Mouse (Mus musculus): ENCODE measurements around the gene Bloc1s1. TPM values are rescaled to one million over a fixed set of nuclear protein-coding genes. Genes with fewer than 3 reads are reported as not detected.

Gene Bloc1s1
- polyA plus RNA-seq, 1 experiment, result 44.5 TPM

- no peak overlapping the region for H3K27ac ChIP-seq (ENCODE audit: insufficient read depth, low read length)
- no peak overlapping the region for H3K9ac ChIP-seq (ENCODE audit: low read depth, poor library complexity, severe bottlenecking)
- no peak overlapping the region for H3K4me3 ChIP-seq (ENCODE audit: low read depth, low read length)
- no peaks in the 10 kb centered on the region for H3K9me3 ChIP-seq (replicated peaks; ENCODE audit: control insufficient read depth, insufficient read depth, low read length, poor library complexity, severe bottlenecking)
- peaks cover 2% of the 10 kb centered on the region for H3K4me1 ChIP-seq (ENCODE audit: control insufficient read depth, insufficient read depth, low read length)
- TF ChIP-seq CTCF (IDR thresholded peaks at IDR 0.05; ENCODE audit: low read depth, low read length) (no peak), POLR2A (IDR thresholded peaks at IDR 0.05; ENCODE audit: insufficient read depth, low read length) (no peak), EP300 (IDR thresholded peaks at IDR 0.05; ENCODE audit: insufficient read depth, low read depth, low read length) (no peak)
- H3K27me3 ChIP-seq (ENCODE audit: control insufficient read depth, insufficient read depth, low read length, poor library complexity, severe bottlenecking), result no peaks in the 10 kb centered on the region
- H3K36me3 ChIP-seq (ENCODE audit: control insufficient read depth, insufficient read depth, low read length, poor library complexity, severe bottlenecking), result no peaks in the 10 kb centered on the region
Observed at GRCm38 (mm10) chr10:128928356-128928755, 4.5 kb upstream of the Bloc1s1 start.

GRCm38 (mm10) chr10:128923013-128923691, 683 bp downstream of the Bloc1s1 start:
- TF ChIP-seq EP300 (IDR thresholded peaks at IDR 0.05; ENCODE audit: insufficient read depth, low read depth, low read length) (0 out of 2 replicates have a peak, but pooled peaks have one; percentile 4), POLR2A (IDR thresholded peaks at IDR 0.05; ENCODE audit: insufficient read depth, low read length) (peak; percentile 6), CTCF (IDR thresholded peaks at IDR 0.05; ENCODE audit: low read depth, low read length) (no peak)

DNA sequence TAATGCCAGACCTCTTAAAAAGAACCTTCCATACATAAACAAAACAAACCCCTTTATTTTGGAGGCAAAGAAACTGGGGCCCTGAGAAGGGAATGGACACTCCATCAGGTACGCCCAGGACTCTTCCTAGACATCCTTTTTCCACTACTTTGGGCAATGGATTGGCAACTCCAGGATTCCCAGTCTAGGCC, 1.1 kb downstream of the Bloc1s1 start, which contains the start of gene Rdh5:
TSS of gene Rdh5 (minus strand) at position 67 of the 191 bp plus-strand sequence.
- H3K27me3 ChIP-seq (ENCODE audit: control insufficient read depth, insufficient read depth, low read length, poor library complexity, severe bottlenecking), result no peaks in the 10 kb centered on the region
- no peaks in the 10 kb centered on the region for H3K9me3 ChIP-seq (replicated peaks; ENCODE audit: control insufficient read depth, insufficient read depth, low read length, poor library complexity, severe bottlenecking)
- H3K9ac ChIP-seq (ENCODE audit: low read depth, poor library complexity, severe bottlenecking), result peak within 1 kb of the TSS; percentile 50
- H3K4me1 ChIP-seq (ENCODE audit: control insufficient read depth, insufficient read depth, low read length), result peaks cover 3% of the 10 kb centered on the region
- peak within 1 kb of the TSS; percentile 74 for H3K4me3 ChIP-seq (ENCODE audit: low read depth, low read length)
- H3K27ac ChIP-seq (ENCODE audit: insufficient read depth, low read length), result no peak within 1 kb of the TSS
- TF ChIP-seq CTCF (IDR thresholded peaks at IDR 0.05; ENCODE audit: low read depth, low read length), result no peak
- TF ChIP-seq POLR2A (IDR thresholded peaks at IDR 0.05; ENCODE audit: insufficient read depth, low read length), result no peak
- TF ChIP-seq EP300 (IDR thresholded peaks at IDR 0.05; ENCODE audit: insufficient read depth, low read depth, low read length), result no peak
- no peaks in the 10 kb centered on the region for H3K36me3 ChIP-seq (ENCODE audit: control insufficient read depth, insufficient read depth, low read length, poor library complexity, severe bottlenecking)

More at GRCm38 (mm10) chr10:128923013-128923691, 683 bp downstream of the Bloc1s1 start:
- Histone ChIP-seq H3K4me3 (ENCODE audit: low read depth, low read length) (peak overlapping the region; percentile 74), H3K27ac (ENCODE audit: insufficient read depth, low read length) (no peak overlapping the region), H3K9me3 (replicated peaks; ENCODE audit: control insufficient read depth, insufficient read depth, low read length, poor library complexity, severe bottlenecking) (no peaks in the 10 kb centered on the region), H3K4me1 (ENCODE audit: control insufficient read depth, insufficient read depth, low read length) (peaks cover 3% of the 10 kb centered on the region), H3K36me3 (ENCODE audit: control insufficient read depth, insufficient read depth, low read length, poor library complexity, severe bottlenecking) (no peaks in the 10 kb centered on the region), H3K27me3 (ENCODE audit: control insufficient read depth, insufficient read depth, low read length, poor library complexity, severe bottlenecking) (no peaks in the 10 kb centered on the region), H3K9ac (ENCODE audit: low read depth, poor library complexity, severe bottlenecking) (peak overlapping the region; percentile 50)

DNA sequence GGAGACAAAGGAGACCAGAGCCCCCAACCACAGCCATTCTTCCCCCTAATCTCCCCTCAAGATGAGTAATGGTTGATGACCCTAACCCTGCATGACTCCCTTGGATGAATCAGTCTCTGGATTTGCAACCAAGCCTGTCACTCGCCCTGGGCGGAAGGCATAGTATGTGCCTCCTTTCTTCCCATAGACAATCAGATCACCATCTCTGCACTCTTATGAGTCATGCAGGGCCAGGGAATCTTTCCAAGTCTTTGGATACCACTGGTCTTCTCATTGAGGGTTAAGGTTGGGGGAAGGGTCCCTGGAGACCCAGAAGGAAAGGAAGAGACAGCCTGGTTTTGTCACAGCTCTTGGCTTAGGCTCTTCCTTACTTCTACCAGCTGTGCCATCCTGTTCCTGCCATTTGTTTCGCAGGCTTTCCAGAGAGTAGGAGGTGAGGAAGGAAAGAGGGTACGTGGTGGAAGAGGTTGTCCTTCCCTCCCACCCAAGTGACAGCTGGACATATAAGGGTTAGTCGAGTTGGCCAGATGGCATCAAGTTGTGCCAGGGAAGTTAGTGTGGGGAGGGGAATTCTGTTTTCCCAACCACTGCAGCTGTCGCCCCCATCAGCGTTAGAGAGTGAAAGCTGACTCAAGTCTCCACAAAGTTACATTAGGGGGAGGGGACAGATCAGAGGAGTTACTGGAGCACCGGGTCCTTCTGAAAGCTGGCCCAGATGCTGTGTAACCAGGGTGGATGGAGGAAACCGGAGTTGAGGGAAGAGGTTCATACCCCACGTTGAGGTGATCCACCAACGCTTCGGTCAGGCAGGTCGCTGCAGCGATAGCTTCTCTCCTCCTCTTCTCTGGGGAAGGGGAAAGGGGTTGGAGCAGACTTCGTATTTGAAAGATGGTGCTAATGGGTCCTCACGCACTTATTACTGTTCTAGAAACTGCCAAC, 1.7 kb downstream of the Bloc1s1 start:
- no peaks in the 10 kb centered on the region for H3K27me3 ChIP-seq (ENCODE audit: control insufficient read depth, insufficient read depth, low read length, poor library complexity, severe bottlenecking)
- H3K27ac ChIP-seq (ENCODE audit: insufficient read depth, low read length), result no peak overlapping the region
- no peaks in the 10 kb centered on the region for H3K36me3 ChIP-seq (ENCODE audit: control insufficient read depth, insufficient read depth, low read length, poor library complexity, severe bottlenecking)
- H3K4me3 ChIP-seq (ENCODE audit: low read depth, low read length), result peak overlapping the region; percentile 39
- no peak for TF ChIP-seq POLR2A (IDR thresholded peaks at IDR 0.05; ENCODE audit: insufficient read depth, low read length)
- H3K9me3 ChIP-seq (replicated peaks; ENCODE audit: control insufficient read depth, insufficient read depth, low read length, poor library complexity, severe bottlenecking), result no peaks in the 10 kb centered on the region
- peak overlapping the region; percentile 50 for H3K9ac ChIP-seq (ENCODE audit: low read depth, poor library complexity, severe bottlenecking)
- H3K4me1 ChIP-seq (ENCODE audit: control insufficient read depth, insufficient read depth, low read length), result peaks cover 3% of the 10 kb centered on the region

GRCm38 (mm10) chr10:128921251-128921650, 2.6 kb downstream of the Bloc1s1 start:
- no peak overlapping the region for H3K9ac ChIP-seq (ENCODE audit: low read depth, poor library complexity, severe bottlenecking)
- peaks cover 3% of the 10 kb centered on the region for H3K4me1 ChIP-seq (ENCODE audit: control insufficient read depth, insufficient read depth, low read length)
- peaks cover 8% of the 10 kb centered on the region for H3K36me3 ChIP-seq (ENCODE audit: control insufficient read depth, insufficient read depth, low read length, poor library complexity, severe bottlenecking)
- TF ChIP-seq POLR2A (IDR thresholded peaks at IDR 0.05; ENCODE audit: insufficient read depth, low read length) (no peak), EP300 (IDR thresholded peaks at IDR 0.05; ENCODE audit: insufficient read depth, low read depth, low read length) (no peak), CTCF (IDR thresholded peaks at IDR 0.05; ENCODE audit: low read depth, low read length) (no peak)
- no peaks in the 10 kb centered on the region for H3K9me3 ChIP-seq (replicated peaks; ENCODE audit: control insufficient read depth, insufficient read depth, low read length, poor library complexity, severe bottlenecking)
- H3K27ac ChIP-seq (ENCODE audit: insufficient read depth, low read length), result no peak overlapping the region
- H3K27me3 ChIP-seq (ENCODE audit: control insufficient read depth, insufficient read depth, low read length, poor library complexity, severe bottlenecking), result no peaks in the 10 kb centered on the region
- no peak overlapping the region for H3K4me3 ChIP-seq (ENCODE audit: low read depth, low read length)

DNA sequence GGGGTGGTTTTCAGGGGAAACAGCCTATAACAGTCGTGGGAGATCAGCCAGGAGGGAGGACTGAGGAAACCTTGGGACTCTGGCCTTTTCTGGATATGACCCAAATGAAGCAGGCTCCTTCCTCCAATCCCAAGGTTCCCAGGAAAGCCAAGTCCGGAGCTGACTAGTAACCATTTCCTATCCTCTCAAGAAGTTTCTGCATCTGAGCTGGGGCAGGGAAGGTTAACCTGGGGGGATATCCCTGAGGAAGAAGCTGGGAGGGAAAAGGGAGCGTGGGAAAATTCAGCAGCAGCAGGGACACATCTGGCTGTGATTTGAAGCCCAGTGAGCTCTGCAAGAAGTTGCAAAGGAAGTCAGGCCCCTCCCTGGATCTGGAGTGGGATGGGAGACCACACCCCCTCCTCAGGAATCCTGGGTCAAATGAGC, 3.1 kb downstream of the Bloc1s1 start:
- no peak overlapping the region for H3K9ac ChIP-seq (ENCODE audit: low read depth, poor library complexity, severe bottlenecking)
- peaks cover 10% of the 10 kb centered on the region for H3K36me3 ChIP-seq (ENCODE audit: control insufficient read depth, insufficient read depth, low read length, poor library complexity, severe bottlenecking)
- H3K27ac ChIP-seq (ENCODE audit: insufficient read depth, low read length), result no peak overlapping the region
- H3K4me3 ChIP-seq (ENCODE audit: low read depth, low read length), result no peak overlapping the region
- no peaks in the 10 kb centered on the region for H3K9me3 ChIP-seq (replicated peaks; ENCODE audit: control insufficient read depth, insufficient read depth, low read length, poor library complexity, severe bottlenecking)
- H3K27me3 ChIP-seq (ENCODE audit: control insufficient read depth, insufficient read depth, low read length, poor library complexity, severe bottlenecking), result no peaks in the 10 kb centered on the region
- H3K4me1 ChIP-seq (ENCODE audit: control insufficient read depth, insufficient read depth, low read length), result peaks cover 3% of the 10 kb centered on the region
- TF ChIP-seq POLR2A (IDR thresholded peaks at IDR 0.05; ENCODE audit: insufficient read depth, low read length), result no peak
- no peak for TF ChIP-seq EP300 (IDR thresholded peaks at IDR 0.05; ENCODE audit: insufficient read depth, low read depth, low read length)
- no peak for TF ChIP-seq CTCF (IDR thresholded peaks at IDR 0.05; ENCODE audit: low read depth, low read length)
